Mouse (Mus musculus) cerebellum, postnatal 4 days (tissue): ENCODE measurements at regions not wholly inside any gene's neighbourhood (a gene's known extent, or its start where the extent isn't known, plus 50 kb on each side); places are given as distances from the start of the nearest gene placed in this dataset.
A peak's percentile ranks its signal among the peaks of the same experiment; 100 is the strongest.

ENCODE experiments used
- DNase-seq, 2 experiments: peaks; one replicate each; pipeline ENCODE4 v3.0.0; 2022; ENCODE audit warnings: low spot score in 2 of 2, mixed read lengths in 1 of 2

GRCm38 (mm10) chr12:106128944-106129724 lies 119.1 kb downstream of the Vrk1 start:
- no peak for DNase-seq

GRCm38 (mm10) chr12:106130071-106130676 lies 120.1 kb downstream of the Vrk1 start:
- peak in 1 of 2 experiments; percentile 60 for DNase-seq

GRCm38 (mm10) chr12:106132715-106133114 lies 122.7 kb downstream of the Vrk1 start:
- DNase-seq = no peak

GRCm38 (mm10) chr12:106138466-106138865 lies 128.4 kb downstream of the Vrk1 start:
- no peak for DNase-seq

- DNase-seq = no peak
These were observed 129.5 kb downstream of the Vrk1 start for GRCm38 (mm10) chr12:106139491-106139890.

GRCm38 (mm10) chr12:106139927-106140326 lies 129.9 kb downstream of the Vrk1 start:
- no peak for DNase-seq

- DNase-seq = no peak
These were observed 130.6 kb downstream of the Vrk1 start for GRCm38 (mm10) chr12:106140671-106141070.

- no peak for DNase-seq
These were observed 133.5 kb downstream of the Vrk1 start for GRCm38 (mm10) chr12:106143548-106143947.

- DNase-seq = no peak
These were observed 146.8 kb downstream of the Vrk1 start for GRCm38 (mm10) chr12:106156837-106157236.

GRCm38 (mm10) chr12:106157827-106158226 lies 147.8 kb downstream of the Vrk1 start:
- DNase-seq = no peak

GRCm38 (mm10) chr12:106158620-106159019 lies 148.6 kb downstream of the Vrk1 start:
- no peak for DNase-seq

GRCm38 (mm10) chr12:106171301-106171700 lies 161.3 kb downstream of the Vrk1 start:
- no peak for DNase-seq

GRCm38 (mm10) chr12:106173211-106173610 lies 163.2 kb downstream of the Vrk1 start:
- DNase-seq = no peak

- no peak for DNase-seq
These were observed 164.3 kb downstream of the Vrk1 start for GRCm38 (mm10) chr12:106174070-106174980.

- DNase-seq = no peak
These were observed 165.1 kb downstream of the Vrk1 start for GRCm38 (mm10) chr12:106174981-106175700.

- DNase-seq = no peak
These were observed 167.3 kb downstream of the Vrk1 start for GRCm38 (mm10) chr12:106177302-106177701.

GRCm38 (mm10) chr12:106177861-106178260 lies 167.8 kb downstream of the Vrk1 start:
- DNase-seq = no peak

GRCm38 (mm10) chr12:106178688-106179205 lies 168.7 kb downstream of the Vrk1 start:
- DNase-seq = peak in 1 of 2 experiments; percentile 37

GRCm38 (mm10) chr12:106182923-106183322 lies 172.9 kb downstream of the Vrk1 start:
- no peak for DNase-seq

GRCm38 (mm10) chr12:106183973-106184372 lies 173.9 kb downstream of the Vrk1 start:
- no peak for DNase-seq

- DNase-seq = no peak
These were observed 175.5 kb downstream of the Vrk1 start for GRCm38 (mm10) chr12:106185398-106186077.
